Mouse (Mus musculus) forebrain, embryonic 14.5 days (tissue): ENCODE results near the gene Tead4. TPM values are rescaled to one million over a fixed set of nuclear protein-coding genes. Genes with fewer than 3 reads are reported as not detected.
"Not testable (repeated sequence)": the region's sequence is repeated elsewhere in the genome, so short reads cannot be mapped to it uniquely, and the experiment has no call there.

Experiments
- ATAC-seq: fragments of 200-750 bp; cut with Nextera tagmentation; 2 replicates; pipeline ENCODE4 v1.8.0; 2017; ENCODE audit warnings: mild to moderate bottlenecking, moderate library complexity
- DNase-seq: peaks from one replicate; pipeline ENCODE4 v3.0.0-alpha.2; 2015; ENCODE audit warnings: low spot score
- H3K27ac ChIP-seq: fragments of 300-500 bp; sonication (generic); 2 replicates; pipeline ENCODE4 v1.5.1; 2014; ENCODE audit warnings: low read depth, mild to moderate bottlenecking, control low read depth, low read length, moderate library complexity
- H3K27me3 ChIP-seq: fragments of 300-500 bp; sonication (generic); replicated peaks from 2 replicates; pipeline ENCODE4 v1.6.1; 2014; ENCODE audit warnings: low read length, control low read depth, mixed read lengths; ENCODE audit not compliant: control insufficient read depth, insufficient read depth
- H3K36me3 ChIP-seq: fragments of 300-500 bp; sonication (generic); 2 replicates; pipeline ENCODE4 v1.6.1; 2014; ENCODE audit warnings: low read length, control low read depth; ENCODE audit not compliant: control insufficient read depth, insufficient read depth
- H3K4me1 ChIP-seq: fragments of 300-500 bp; sonication (generic); 2 replicates; pipeline ENCODE4 v1.6.1; 2014; ENCODE audit warnings: antibody characterized with exemption, low read length, control low read depth; ENCODE audit not compliant: control insufficient read depth, insufficient read depth
- H3K4me2 ChIP-seq: fragments of 300-500 bp; sonication (generic); 2 replicates; pipeline ENCODE4 v1.6.1; 2014; ENCODE audit warnings: mild to moderate bottlenecking, control low read depth, low read length
- H3K4me3 ChIP-seq: fragments of 300-500 bp; sonication (generic); 2 replicates; pipeline ENCODE4 v1.5.1; 2014; ENCODE audit warnings: low read depth, low read length, control low read depth
- H3K9ac ChIP-seq: fragments of 300-500 bp; sonication (generic); 2 replicates; pipeline ENCODE4 v1.6.1; 2014; ENCODE audit warnings: mild to moderate bottlenecking, low read length, control low read depth, moderate library complexity
- H3K9me3 ChIP-seq: fragments of 300-500 bp; sonication (generic); replicated peaks from 2 replicates; pipeline ENCODE4 v1.6.1; 2016; ENCODE audit warnings: low read length, control low read depth, mixed read lengths; ENCODE audit not compliant: control insufficient read depth
- WGBS: fragments of 180-500 bp; shearing (Covaris S2); extraction: QIAGEN DNeasy Blood & Tissue Kit; methylation state at CpG from one replicate; pipeline ENCODE4 v1.1.7; 2014; 5-methylcytosine and 5-hydroxymethylcytosine counted together
- polyA plus RNA-seq: library from polyadenylated mRNA; unstranded; fragments of >200 nt; fragmentation: Nextera tagmentation; extraction: Ambion mirVana; gene quantifications from 2 replicates; pipeline ENCODE4 v1.2.1, GENCODE M21; 2014

Gene Tead4
- polyA plus RNA-seq, 1 experiment from 2014 or later = 0.18 TPM

DNA sequence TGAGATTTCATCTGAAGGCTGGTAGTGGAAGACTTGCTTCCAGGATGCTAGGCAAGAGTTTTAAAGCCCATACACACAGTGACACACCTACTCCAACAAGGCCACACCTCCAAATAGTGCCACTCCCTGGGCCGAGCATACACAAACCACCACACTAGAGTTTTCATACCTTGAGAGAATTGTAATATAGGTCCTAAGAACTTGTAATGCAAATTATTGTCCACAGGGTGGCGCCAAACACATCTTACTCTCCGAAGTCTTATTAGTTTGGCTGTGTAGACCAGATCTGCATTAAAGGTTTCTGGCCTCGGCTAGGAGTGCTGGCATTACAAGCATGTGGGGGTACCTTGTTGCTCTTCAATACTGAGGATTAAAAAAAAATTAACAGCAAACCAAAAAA, 17.7 kb upstream of the Tead4 start:
- peak; percentile 88 for DNase-seq
- peaks cover 22% of the 10 kb centered on the region for H3K36me3 ChIP-seq
- H3K27ac ChIP-seq = no peak overlapping the region
- H3K27me3 ChIP-seq = no peaks in the 10 kb centered on the region
- ATAC-seq = peak; percentile 67
- 13% methylated on average over 4 of the region's 4 CpGs for WGBS
- no peak overlapping the region for H3K4me3 ChIP-seq
- H3K4me1 ChIP-seq = no peaks in the 10 kb centered on the region
- H3K9me3 ChIP-seq = no peaks in the 10 kb centered on the region
- H3K4me2 ChIP-seq = no peak overlapping the region
- H3K9ac ChIP-seq = no peak overlapping the region

DNA sequence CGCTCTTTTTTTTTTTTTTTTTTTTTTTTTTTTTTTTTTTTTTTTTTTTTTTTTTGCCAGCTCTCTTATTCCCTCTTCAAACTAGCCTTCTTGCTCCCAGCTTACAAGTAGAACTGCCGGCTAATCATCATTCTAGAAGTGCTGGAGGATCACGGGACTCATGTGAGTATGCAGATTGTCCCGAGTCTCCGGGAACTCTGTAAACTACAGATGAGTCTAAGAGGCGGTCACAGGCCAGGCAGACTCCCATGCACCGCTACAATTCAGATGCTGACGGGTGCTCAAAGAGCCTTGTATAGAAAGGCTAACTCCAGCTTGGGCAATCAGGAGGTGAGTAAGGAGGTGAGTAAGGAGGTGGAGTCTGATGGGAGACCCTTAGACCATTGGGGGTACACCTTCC, 15.0 kb upstream of the Tead4 start:
- Histone ChIP-seq H3K9ac (no peak overlapping the region), H3K9me3 (no peaks in the 10 kb centered on the region), H3K4me1 (no peaks in the 10 kb centered on the region), H3K27me3 (no peaks in the 10 kb centered on the region), H3K4me3 (no peak overlapping the region), H3K27ac (no peak overlapping the region), H3K4me2 (no peak overlapping the region), H3K36me3 (no peaks in the 10 kb centered on the region)
- ATAC-seq (no peak), DNase-seq (no peak)
- WGBS = 79% methylated on average over 8 of the region's 8 CpGs

DNA sequence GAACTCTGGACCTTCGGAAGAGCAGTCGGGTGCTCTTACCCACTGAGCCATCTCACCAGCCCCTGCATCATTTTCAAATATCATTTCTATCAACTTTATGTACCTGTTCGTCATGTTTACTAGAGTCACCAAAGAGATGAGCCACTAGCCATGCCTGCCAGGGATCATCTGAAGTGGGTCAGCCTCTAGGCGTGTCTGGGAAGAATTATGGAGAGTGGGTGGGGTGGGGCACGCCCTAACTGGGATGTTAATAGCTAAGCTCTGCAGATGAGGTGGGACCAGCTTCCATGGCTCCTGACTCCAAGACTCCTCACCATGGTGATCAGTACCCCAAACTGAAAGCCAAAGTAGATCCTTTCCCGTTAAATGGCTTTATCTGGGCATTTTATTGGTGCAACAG, 14.2 kb upstream of the Tead4 start:
- H3K27me3 ChIP-seq = no peaks in the 10 kb centered on the region
- H3K9me3 ChIP-seq = no peaks in the 10 kb centered on the region
- H3K9ac ChIP-seq = no peak overlapping the region
- H3K27ac ChIP-seq = no peak overlapping the region
- no peaks in the 10 kb centered on the region for H3K4me1 ChIP-seq
- H3K4me3 ChIP-seq = no peak overlapping the region
- H3K36me3 ChIP-seq = no peaks in the 10 kb centered on the region
- DNase-seq (no peak), ATAC-seq (no peak)
- WGBS = 91% methylated on average over 6 of the region's 6 CpGs
- no peak overlapping the region for H3K4me2 ChIP-seq

DNA sequence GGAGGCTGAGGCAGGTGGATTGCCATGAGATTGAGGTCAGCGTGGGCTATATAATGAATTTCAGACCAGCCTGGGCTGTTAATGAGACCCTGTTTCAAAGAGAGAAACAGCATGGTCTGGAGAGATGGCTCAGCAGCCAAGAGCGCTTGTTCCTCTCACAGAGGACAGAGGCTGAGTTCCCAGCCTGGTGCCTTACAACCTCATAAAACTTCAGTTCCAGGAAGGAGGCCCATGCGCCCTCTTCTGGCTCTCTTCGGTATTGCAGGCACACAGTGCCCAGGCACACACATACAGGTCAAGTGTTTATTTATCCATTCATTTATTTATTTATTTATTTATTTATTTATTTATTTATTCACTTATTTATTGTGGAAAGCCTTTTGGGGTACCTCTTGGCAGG, 7.7 kb upstream of the Tead4 start:
- no peak overlapping the region for H3K4me2 ChIP-seq
- DNase-seq = peak; percentile 77
- 23% methylated on average over 4 of the region's 4 CpGs for WGBS
- no peak overlapping the region for H3K9ac ChIP-seq
- H3K4me3 ChIP-seq = no peak overlapping the region
- no peak overlapping the region for H3K27ac ChIP-seq
- H3K27me3 ChIP-seq = no peaks in the 10 kb centered on the region
- 0 out of 2 replicates have a peak, but pooled peaks have one; percentile 44 for ATAC-seq
- no peaks in the 10 kb centered on the region for H3K4me1 ChIP-seq
- no peaks in the 10 kb centered on the region for H3K36me3 ChIP-seq
- no peaks in the 10 kb centered on the region for H3K9me3 ChIP-seq

DNA sequence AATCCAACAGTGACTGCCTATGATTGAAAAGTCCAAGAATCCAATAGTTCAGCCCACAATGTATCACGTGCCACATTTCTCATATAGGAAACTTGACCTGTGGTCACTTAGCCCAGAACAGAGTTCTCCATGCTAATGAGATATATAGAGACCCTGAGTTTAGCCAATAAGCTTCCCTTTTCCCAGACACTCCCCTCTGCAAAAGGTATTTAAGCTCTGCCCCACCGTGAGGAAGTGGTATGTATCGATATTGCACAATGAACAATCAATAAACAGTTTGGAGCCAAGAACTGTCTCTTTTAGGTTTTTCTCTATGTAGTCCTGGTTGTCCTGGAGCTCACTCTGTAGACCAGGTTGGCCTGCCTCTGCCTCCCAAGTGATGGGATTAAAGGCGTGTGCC, 4.2 kb upstream of the Tead4 start:
- Histone ChIP-seq H3K4me3 (no peak overlapping the region), H3K36me3 (no peaks in the 10 kb centered on the region), H3K27ac (no peak overlapping the region), H3K4me1 (peaks cover 6% of the 10 kb centered on the region), H3K27me3 (peaks cover 24% of the 10 kb centered on the region), H3K9me3 (no peaks in the 10 kb centered on the region), H3K9ac (no peak overlapping the region), H3K4me2 (no peak overlapping the region)
- 75% methylated on average over 4 of the region's 4 CpGs for WGBS
- no peak for DNase-seq
- no peak for ATAC-seq

DNA sequence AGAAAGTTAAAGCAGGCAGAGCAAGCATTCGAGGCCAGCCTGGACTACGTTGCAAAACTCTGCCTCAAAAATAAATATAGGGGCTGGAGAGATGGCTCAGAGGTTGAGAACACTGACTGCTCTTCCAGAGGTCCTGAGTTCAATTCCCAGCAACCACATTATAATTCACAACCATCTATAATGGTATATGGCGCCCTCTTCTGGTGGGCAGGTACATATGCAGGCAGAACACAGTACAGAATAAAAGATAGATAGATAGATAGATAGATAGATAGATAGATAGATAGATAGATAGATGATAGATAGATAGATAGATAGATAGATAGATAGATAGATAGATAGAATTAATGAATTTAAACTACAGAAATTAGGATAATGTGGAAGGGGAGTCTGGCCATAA, 2.0 kb upstream of the Tead4 start:
- H3K27ac ChIP-seq, DNase-seq, H3K4me2 ChIP-seq, ATAC-seq, H3K9me3 ChIP-seq, H3K9ac ChIP-seq, H3K36me3 ChIP-seq, H3K4me3 ChIP-seq: not testable (repeated sequence)
- H3K27me3 ChIP-seq = peaks cover 44% of the 10 kb centered on the region
- WGBS = 75% methylated on average over 3 of the region's 3 CpGs
- H3K4me1 ChIP-seq = peaks cover 13% of the 10 kb centered on the region

DNA sequence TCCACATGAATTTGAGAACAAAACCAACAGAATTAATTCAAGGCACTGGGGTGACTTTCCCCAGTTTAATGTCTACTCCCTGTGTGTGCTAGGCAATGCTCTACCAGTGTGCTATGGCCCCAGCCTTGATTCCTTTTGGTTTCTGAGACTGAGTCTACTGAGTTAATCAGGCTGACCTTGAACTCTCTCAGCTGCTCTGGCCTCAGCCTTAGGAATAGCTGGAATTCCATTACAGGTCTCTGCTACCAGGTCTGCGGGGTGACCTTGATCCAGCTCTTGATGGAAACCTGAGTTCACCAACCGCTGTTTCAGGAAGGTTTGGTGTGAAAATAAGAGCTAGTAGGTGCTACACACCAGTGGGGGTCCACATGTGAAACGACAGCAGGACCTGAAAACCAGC, 1.3 kb upstream of the Tead4 start:
- Histone ChIP-seq H3K27me3 (peaks cover 47% of the 10 kb centered on the region), H3K36me3 (no peaks in the 10 kb centered on the region), H3K9ac (no peak overlapping the region), H3K4me3 (no peak overlapping the region), H3K9me3 (no peaks in the 10 kb centered on the region), H3K4me2 (no peak overlapping the region), H3K27ac (no peak overlapping the region), H3K4me1 (peaks cover 16% of the 10 kb centered on the region)
- DNase-seq = no peak
- ATAC-seq = no peak
- WGBS = 86% methylated on average over 3 of the region's 3 CpGs

DNA sequence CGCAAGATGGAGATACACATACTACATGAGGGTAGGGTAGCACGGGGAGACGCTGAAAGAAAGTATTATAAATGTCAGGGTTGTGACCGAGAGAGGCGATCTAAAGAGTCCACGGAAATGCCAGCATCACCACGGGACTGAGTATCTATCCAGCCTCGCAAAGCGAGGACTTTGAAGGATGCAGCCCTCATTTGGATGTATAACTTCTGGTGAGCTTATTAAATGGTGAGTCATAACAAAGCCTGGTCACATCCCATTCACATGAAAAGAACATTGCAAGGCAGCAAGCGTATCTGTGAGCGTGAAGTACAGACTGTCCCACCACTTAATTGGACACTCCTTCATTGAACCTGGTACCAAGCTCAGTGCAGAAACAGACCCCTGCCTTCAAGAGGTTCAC, 835 bp upstream of the Tead4 start:
- no peak overlapping the region for H3K27ac ChIP-seq
- WGBS = 43% methylated on average over 11 of the region's 11 CpGs
- H3K36me3 ChIP-seq = no peaks in the 10 kb centered on the region
- H3K27me3 ChIP-seq = peaks cover 47% of the 10 kb centered on the region
- peaks cover 21% of the 10 kb centered on the region for H3K4me1 ChIP-seq
- H3K4me3 ChIP-seq = no peak overlapping the region
- H3K4me2 ChIP-seq = peak overlapping the region; percentile 100; the same call in 1 of the 2 replicates
- ATAC-seq (no peak), DNase-seq (no peak)
- H3K9ac ChIP-seq = no peak overlapping the region
- H3K9me3 ChIP-seq = no peaks in the 10 kb centered on the region

DNA sequence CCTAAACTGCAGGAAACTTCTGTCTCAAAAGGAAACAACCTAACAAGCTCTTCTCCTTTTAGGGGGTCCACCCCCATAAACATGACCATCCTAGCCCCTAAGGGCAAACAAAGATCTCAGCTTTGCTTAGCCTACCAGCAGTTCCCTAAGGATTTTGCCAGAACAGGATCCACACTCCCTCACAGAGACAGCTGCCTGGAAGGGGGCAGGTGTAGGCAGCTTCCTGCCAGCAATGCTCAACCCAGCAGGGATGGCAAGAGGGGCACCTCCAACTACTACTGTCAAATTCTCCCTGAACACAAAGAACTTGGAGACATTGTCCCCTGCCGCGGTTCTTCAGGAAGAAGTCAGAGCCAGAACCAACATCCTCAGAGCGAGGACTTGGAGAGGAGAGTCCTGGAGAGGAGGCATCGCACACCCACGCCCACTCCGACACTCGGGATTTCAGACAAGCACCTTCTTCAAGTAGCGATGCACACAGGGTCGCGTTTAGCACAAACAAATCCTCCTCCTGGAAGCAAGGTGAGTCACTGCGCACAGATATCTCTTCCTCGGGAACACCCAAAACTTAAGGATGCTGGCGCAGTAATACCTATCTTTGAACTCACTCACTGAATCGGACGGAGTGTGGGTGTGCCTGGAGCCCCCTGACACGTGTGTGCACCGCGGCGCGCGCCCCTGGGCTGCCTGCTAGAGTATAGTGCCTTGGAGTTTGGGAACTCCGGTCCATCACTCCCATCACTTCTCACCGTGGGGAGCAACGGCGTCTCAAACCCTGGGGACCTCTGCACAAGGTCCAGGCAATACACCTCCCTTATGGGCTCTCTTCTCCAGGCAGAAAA, 1.1 kb downstream of the Tead4 start:
- Histone ChIP-seq H3K27ac (no peak overlapping the region), H3K9me3 (no peaks in the 10 kb centered on the region), H3K4me1 (peaks cover 25% of the 10 kb centered on the region), H3K27me3 (peaks cover 47% of the 10 kb centered on the region), H3K9ac (peak overlapping the region; percentile 64), H3K36me3 (no peaks in the 10 kb centered on the region), H3K4me3 (peak overlapping the region; percentile 59), H3K4me2 (peak overlapping the region; percentile 100)
- 0 out of 2 replicates have a peak, but pooled peaks have one; percentile 7 for ATAC-seq
- 2% methylated on average over 25 of the region's 25 CpGs for WGBS
- DNase-seq = no peak
